Mouse (Mus musculus): ENCODE data around the gene Hoxa1. TPM values are rescaled to one million over a fixed set of nuclear protein-coding genes. Genes with fewer than 3 reads are reported as not detected.

Gene Hoxa1
- 0.71 and 0.77 TPM in 2 replicates for polyA plus RNA-seq (2016; fragmentation: Nextera tagmentation; extraction: Ambion mirVana)

DNA sequence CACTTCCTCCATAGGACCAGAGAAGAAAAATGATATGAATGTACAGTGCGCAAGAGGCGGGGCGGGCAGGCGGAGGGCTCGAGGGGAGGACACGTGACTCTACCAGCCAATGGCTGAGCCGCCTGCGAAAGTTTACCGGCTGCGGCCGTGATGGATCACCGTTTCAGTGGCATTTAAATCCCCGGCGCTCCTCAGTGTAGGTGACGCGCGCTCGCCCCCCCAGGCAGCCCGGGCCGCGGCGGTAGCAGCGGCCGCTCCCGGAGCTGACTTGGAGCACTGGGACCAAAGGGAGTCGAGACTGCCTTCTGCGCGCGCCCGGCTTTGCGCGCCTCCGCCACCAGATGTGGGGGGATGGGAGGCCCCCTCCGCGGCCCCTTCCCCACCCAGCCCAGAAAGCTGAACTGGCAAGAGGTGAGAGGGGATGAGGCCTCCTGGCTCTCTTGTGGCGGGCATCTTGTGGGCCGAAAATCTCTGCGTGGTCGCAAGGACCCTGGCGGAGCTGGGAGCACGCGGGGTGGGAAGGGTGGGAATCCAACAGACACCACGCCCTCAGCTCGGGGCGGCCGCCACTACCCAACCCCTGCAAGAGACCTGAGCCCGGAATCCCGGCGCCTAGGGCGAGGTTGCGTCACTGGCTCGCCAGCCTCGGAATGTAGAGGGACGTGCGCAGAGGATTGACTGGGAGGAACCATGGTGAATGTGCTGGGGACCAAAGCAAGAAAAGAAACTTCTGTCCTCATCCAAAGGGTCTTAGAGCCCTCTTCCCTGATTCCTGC is at the start of gene Hoxa1:
TSS of gene Hoxa1 (minus strand) at position 42 of the 776 bp plus-strand sequence.
- peak within 1 kb of the TSS; percentile 56 for H3K4me3 ChIP-seq
- no peaks in the 10 kb centered on the region for H3K36me3 ChIP-seq
- H3K9me3 ChIP-seq = no peaks in the 10 kb centered on the region
- ATAC-seq (ENCODE audit: insufficient number of reproducible peaks, insufficient read depth, low FRiP score, low TSS enrichment) = peak; percentile 62
- peak within 1 kb of the TSS; percentile 99 for H3K4me2 ChIP-seq (replicated peaks)
- peaks cover 93% of the 10 kb centered on the region for H3K27me3 ChIP-seq
- under 1% methylated on average over 55 of the region's 55 CpGs for WGBS
- H3K4me1 ChIP-seq = 0 out of 2 replicates have a peak, but pooled peaks cover 4% of the 10 kb centered on the region
- 0 out of 2 replicates have a peak within 1 kb of the TSS, but pooled peaks have one; percentile 26 for H3K27ac ChIP-seq
- H3K9ac ChIP-seq = peak within 1 kb of the TSS; percentile 48

DNA sequence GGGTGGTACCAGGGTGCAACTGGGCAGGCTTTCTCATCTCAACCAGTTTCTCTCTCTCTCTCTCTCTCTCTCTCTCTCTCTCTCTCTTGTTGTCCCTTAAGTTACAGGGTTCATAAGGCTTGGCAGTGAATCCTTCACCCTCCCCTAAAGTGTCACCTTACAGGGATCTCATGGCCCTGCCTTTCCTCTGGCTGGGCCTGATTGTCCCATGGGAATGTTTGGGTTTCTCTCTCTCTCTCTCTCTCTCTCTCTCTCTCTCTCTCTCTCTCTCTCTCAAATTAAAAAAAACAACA is 49.5 kb upstream of the Hoxa1 start:
- no peak overlapping the region for H3K4me2 ChIP-seq (replicated peaks)
- no peak overlapping the region for H3K27ac ChIP-seq
- ATAC-seq (ENCODE audit: insufficient number of reproducible peaks, insufficient read depth, low FRiP score, low TSS enrichment) = no peak
- H3K9me3 ChIP-seq = no peaks in the 10 kb centered on the region
- H3K36me3 ChIP-seq = no peaks in the 10 kb centered on the region
- no peak overlapping the region for H3K9ac ChIP-seq
- H3K27me3 ChIP-seq = peaks cover 99% of the 10 kb centered on the region
- H3K4me3 ChIP-seq = no peak overlapping the region
- 0 out of 2 replicates have a peak, but pooled peaks cover 9% of the 10 kb centered on the region for H3K4me1 ChIP-seq

DNA sequence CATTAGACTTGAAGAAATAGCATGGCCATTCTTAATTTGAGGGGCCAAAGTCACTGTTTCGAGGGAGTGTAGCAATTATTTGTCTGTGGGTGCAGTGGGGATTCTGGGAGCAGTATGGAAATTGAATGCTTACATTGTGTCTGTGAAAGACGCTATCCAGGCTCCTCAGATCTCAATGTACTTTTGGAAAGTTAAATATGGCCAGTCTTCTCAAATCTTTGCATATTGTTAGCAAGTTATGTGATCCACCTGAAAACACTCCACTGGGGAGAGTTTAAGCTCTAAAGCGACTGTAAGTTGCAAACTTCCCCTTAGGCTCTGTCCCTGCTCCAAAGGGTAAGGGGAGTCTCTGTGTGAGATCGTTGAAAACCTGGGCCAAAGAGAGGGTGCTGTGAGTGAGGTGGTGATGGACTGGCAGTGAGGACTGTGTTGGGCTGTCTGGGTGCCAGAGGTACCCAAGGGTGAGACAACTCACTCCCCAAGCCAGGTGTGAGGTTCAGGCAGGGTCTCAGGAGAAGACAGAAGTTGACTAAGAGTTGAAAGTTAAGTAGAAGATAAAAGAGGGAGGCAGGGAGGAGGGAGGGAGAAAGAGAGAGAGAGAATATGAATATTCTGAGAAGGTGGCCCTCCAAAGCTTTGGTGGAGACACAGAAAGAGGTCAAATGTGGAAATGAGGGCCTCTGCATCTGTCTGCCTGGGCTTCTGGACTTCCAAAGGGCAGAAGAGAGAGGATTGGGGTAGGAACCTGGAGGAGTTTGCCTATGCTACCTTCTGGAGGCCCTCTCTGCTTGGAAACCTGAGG is 49.0 kb upstream of the Hoxa1 start:
- Histone ChIP-seq H3K27me3 (peaks cover 98% of the 10 kb centered on the region), H3K4me3 (no peak overlapping the region), H3K36me3 (no peaks in the 10 kb centered on the region), H3K27ac (no peak overlapping the region), H3K9ac (no peak overlapping the region), H3K9me3 (no peaks in the 10 kb centered on the region), H3K4me2 (replicated peaks) (no peak overlapping the region), H3K4me1 (0 out of 2 replicates have a peak, but pooled peaks cover 9% of the 10 kb centered on the region)
- WGBS = 3% methylated on average over 4 of the region's 4 CpGs
- ATAC-seq (ENCODE audit: insufficient number of reproducible peaks, insufficient read depth, low FRiP score, low TSS enrichment) = no peak

DNA sequence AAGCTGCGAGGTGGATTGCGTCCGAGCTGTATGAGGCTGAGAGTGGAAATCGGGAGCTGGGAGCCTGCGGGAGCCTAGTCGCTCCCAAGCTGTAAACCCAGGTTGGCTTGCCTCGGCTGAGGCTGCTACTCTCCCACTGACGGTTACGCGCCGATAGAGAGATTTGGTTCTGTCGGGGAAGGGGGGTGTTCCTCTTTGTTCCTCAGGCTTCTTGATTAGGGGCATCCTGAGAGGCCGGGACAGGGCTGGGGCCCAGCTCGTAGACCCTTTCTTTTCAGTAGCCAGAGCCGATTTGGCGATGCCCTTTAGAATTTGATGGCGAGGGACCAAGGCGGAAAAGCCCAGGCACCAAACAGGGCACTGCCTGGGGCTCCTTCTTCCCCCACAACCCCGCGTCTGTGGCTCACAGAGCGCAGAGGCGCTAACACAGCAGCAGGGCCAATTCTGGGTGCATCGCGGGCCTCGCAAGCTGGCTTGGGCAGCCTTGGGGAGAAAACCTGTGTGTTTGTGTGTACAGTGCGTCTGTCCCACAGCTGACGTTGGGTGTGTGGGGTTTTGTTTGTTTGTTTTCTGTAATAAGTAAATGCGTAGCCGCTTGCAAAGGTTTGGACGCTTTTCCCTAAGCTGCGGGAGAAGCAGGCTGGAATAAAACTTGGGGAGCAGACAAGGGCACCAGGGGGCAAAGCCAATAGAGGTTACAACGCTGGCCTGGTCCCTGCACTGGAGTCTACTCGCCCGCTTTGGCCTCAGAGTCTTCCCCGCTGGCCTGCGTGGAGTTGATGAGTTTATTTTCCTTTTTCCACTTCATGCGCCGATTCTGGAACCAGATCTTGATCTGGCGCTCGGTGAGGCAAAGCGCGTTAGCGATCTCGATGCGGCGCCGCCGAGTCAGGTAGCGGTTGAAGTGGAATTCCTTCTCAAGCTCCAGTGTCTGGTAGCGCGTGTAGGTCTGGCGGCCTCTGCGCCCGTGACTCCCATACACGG is 47.8 kb upstream of the Hoxa1 start:
- peaks cover 92% of the 10 kb centered on the region for H3K27me3 ChIP-seq
- no peak overlapping the region for H3K27ac ChIP-seq
- no peak overlapping the region for H3K4me3 ChIP-seq
- H3K36me3 ChIP-seq = no peaks in the 10 kb centered on the region
- no peak overlapping the region for H3K9ac ChIP-seq
- WGBS = 1% methylated on average over 55 of the region's 55 CpGs
- ATAC-seq (ENCODE audit: insufficient number of reproducible peaks, insufficient read depth, low FRiP score, low TSS enrichment) = no peak
- 0 out of 2 replicates have a peak, but pooled peaks cover 9% of the 10 kb centered on the region for H3K4me1 ChIP-seq
- no peak overlapping the region for H3K4me2 ChIP-seq (replicated peaks)
- H3K9me3 ChIP-seq = no peaks in the 10 kb centered on the region

DNA sequence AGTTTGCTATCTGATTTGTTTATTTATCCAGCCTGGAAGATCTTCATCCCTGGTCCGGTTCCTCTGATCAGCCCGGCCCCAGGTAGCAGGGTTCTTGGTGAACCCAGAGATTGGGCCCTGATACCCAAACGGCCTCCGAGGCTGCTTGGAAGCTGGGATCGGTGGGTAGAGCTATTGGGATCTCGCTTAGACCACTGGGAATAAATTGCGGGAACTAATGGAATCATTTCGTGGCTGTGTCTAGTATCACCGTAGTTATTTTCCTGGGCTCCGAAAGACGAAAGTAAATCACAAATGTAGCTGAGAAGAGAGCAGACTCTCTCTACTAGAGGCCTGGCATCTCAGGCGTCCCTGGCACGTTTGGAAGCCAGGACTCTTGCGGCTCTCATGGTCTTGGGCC is 47.1 kb upstream of the Hoxa1 start:
- Histone ChIP-seq H3K9me3 (no peaks in the 10 kb centered on the region), H3K27ac (no peak overlapping the region), H3K36me3 (no peaks in the 10 kb centered on the region), H3K27me3 (peaks cover 93% of the 10 kb centered on the region), H3K9ac (no peak overlapping the region), H3K4me3 (no peak overlapping the region), H3K4me1 (0 out of 2 replicates have a peak, but pooled peaks cover 9% of the 10 kb centered on the region), H3K4me2 (replicated peaks) (no peak overlapping the region)
- no peak for ATAC-seq (ENCODE audit: insufficient number of reproducible peaks, insufficient read depth, low FRiP score, low TSS enrichment)
- 3% methylated on average over 14 of the region's 14 CpGs for WGBS

DNA sequence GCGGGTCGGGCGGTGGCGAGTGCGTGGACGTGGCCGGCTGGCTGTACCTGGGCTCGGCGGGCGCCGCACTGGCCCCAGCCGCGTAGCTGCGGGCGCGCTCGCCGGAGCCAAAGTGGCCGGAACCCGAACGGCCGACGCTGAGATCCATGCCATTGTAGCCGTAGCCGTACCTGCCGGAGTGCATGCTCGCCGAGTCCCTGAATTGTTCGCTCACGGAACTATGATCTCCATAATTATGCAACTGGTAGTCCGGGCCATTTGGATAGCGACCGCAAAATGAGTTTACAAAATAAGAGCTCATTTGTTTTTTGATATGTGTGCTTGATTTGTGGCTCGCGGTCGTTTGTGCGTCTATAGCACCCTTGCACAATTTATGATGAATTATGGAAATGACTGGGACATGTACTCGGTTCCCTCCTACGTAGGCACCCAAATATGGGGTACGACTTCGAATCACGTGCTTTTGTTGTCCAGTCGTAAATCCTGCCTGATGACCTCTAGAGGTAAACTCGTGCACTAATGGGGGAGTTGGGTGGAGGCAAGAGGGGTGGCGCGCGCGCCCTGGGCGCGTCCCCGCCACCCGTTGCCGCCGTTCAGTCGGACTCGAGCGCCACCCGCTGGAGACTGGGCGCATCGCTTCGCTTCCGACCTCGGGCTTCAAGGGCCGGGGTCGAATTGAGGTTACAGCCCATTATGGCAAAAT is 46.1 kb upstream of the Hoxa1 start, which contains the start of gene Hoxa5:
TSS of gene Hoxa5 (minus strand) at position 538 of the 703 bp plus-strand sequence.
- peak within 1 kb of the TSS; percentile 41 for H3K4me2 ChIP-seq (replicated peaks)
- peak within 1 kb of the TSS; percentile 17 for H3K4me3 ChIP-seq
- H3K9ac ChIP-seq = no peak within 1 kb of the TSS
- no peaks in the 10 kb centered on the region for H3K9me3 ChIP-seq
- peaks cover 93% of the 10 kb centered on the region for H3K27me3 ChIP-seq
- no peak within 1 kb of the TSS for H3K27ac ChIP-seq
- 0 out of 2 replicates have a peak, but pooled peaks cover 9% of the 10 kb centered on the region for H3K4me1 ChIP-seq
- H3K36me3 ChIP-seq = no peaks in the 10 kb centered on the region
- ATAC-seq (ENCODE audit: insufficient number of reproducible peaks, insufficient read depth, low FRiP score, low TSS enrichment) = no peak
- under 1% methylated on average over 65 of the region's 65 CpGs for WGBS

DNA sequence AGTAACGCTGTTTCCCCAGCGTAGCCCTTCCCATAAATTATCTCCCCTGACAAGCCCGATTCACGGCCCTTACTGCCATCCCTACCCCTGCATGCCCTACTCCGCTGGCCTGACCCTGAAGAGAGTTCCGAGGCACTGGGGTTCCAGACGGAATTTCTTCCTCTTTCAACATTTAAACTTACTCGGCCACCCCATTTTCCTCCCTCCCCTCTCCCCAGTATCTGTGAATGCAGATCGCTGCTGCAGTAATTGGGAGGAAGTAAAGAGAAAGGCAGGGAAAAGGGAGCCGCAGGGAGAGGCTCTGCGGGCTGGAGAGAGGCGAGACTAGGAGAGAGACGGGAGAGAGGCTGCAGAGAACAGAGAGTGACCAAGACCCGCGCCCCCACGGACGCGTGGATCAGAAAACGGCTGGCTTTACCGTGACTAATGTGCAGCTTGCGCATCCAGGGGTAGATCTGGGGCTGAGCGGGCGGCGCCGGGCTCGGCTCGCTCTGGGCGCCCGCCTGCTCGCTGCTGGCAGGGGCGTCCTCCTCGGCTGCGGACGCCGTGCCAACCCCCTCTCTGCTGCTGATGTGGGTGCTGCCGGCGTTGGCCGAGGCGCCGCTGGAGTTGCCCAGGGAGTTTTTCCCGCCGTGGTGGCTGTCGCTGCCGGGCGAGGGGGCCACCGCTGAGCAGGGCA is 45.4 kb upstream of the Hoxa1 start:
- no peak overlapping the region for H3K9ac ChIP-seq
- H3K27ac ChIP-seq = no peak overlapping the region
- no peaks in the 10 kb centered on the region for H3K36me3 ChIP-seq
- peak overlapping the region; percentile 17 for H3K4me3 ChIP-seq
- peaks cover 92% of the 10 kb centered on the region for H3K27me3 ChIP-seq
- WGBS = under 1% methylated on average over 42 of the region's 46 CpGs
- H3K4me1 ChIP-seq = 0 out of 2 replicates have a peak, but pooled peaks cover 9% of the 10 kb centered on the region
- no peaks in the 10 kb centered on the region for H3K9me3 ChIP-seq
- H3K4me2 ChIP-seq (replicated peaks) = peak overlapping the region; percentile 41
- ATAC-seq (ENCODE audit: insufficient number of reproducible peaks, insufficient read depth, low FRiP score, low TSS enrichment) = no peak

DNA sequence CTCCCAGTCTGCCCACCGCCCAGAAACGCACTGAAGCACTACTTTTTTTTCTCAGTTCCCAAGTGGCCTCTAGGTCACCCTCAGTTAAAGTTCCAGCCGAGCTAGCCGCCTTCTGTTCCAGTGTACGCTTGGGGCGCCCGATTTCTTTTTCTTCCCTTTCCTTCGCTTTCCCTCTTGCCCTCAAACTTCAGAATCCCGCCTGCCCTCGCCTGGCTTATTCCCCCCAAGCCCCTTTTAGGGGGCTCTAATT is 44.9 kb upstream of the Hoxa1 start:
- no peak overlapping the region; the same call in 1 of the 2 replicates for H3K4me3 ChIP-seq

DNA sequence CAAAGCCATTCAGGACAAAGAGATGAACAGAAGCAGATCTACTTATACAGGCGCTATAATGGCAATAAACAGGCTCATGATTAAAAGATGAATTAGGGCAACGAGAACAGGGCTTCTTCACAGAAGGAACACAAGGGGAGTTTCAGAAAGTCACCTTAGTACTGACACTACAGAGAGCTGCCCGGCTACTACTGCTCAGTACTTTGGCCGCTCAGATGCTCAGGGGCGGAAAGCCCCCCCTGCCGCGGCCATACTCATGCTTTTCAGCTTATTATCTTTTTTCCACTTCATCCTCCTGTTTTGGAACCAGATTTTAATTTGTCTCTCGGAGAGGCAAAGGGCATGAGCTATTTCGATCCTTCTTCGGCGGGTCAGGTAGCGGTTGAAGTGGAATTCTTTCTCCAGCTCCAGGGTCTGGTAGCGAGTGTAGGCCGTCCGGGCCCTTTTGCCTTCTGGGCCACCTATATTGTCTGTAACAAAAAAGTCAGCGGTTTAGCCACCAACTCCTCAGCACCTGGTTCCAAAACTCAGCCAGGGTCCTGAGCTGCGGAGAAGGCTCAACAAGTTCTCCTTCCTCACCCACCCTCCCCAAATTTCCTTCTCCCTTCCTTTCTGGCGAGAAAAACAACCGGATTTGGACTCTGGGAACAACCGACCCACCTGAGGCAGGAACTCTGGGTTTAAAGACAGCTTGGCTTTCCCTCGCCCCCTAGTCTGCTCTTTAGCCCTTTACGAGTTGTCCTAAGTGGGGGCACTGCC is 44.4 kb upstream of the Hoxa1 start:
- Histone ChIP-seq H3K4me1 (0 out of 2 replicates have a peak, but pooled peaks cover 9% of the 10 kb centered on the region), H3K4me2 (replicated peaks) (no peak overlapping the region), H3K4me3 (no peak overlapping the region), H3K27me3 (peaks cover 92% of the 10 kb centered on the region), H3K9me3 (no peaks in the 10 kb centered on the region), H3K9ac (no peak overlapping the region), H3K36me3 (no peaks in the 10 kb centered on the region), H3K27ac (no peak overlapping the region)
- ATAC-seq (ENCODE audit: insufficient number of reproducible peaks, insufficient read depth, low FRiP score, low TSS enrichment) = no peak
- WGBS = 1% methylated on average over 22 of the region's 22 CpGs

More for the DNA sequence above, 44.9 kb upstream of the Hoxa1 start:
- Histone ChIP-seq H3K9me3 (no peaks in the 10 kb centered on the region), H3K27ac (no peak overlapping the region), H3K9ac (no peak overlapping the region), H3K4me2 (replicated peaks) (no peak overlapping the region), H3K27me3 (peaks cover 92% of the 10 kb centered on the region), H3K36me3 (no peaks in the 10 kb centered on the region), H3K4me1 (0 out of 2 replicates have a peak, but pooled peaks cover 9% of the 10 kb centered on the region)
- 2% methylated on average over 10 of the region's 10 CpGs for WGBS
- ATAC-seq (ENCODE audit: insufficient number of reproducible peaks, insufficient read depth, low FRiP score, low TSS enrichment) = no peak

DNA sequence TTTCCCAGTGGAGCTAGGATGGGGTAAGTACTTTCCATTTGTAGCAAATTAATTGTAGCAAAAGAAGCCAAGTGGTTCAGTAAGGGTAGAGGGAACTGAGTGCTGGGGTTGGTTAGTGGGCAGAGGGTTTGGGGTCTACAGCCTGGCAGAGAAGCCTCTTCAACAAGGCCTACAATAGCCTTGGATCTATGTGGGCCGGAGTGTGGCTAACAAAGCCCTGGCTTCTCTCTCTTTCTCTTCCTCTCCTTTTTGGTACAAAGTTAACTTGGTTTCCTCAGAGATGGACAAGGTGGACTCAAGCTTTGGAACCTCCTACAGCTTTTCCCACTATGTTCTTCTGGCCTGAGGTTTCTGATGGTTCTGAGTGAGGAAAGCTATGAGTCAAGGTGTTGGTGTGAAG is 43.2 kb upstream of the Hoxa1 start:
- 13% methylated on average over 1 of the region's 1 CpGs for WGBS
- Histone ChIP-seq H3K27me3 (peaks cover 92% of the 10 kb centered on the region), H3K4me2 (replicated peaks) (no peak overlapping the region), H3K9ac (no peak overlapping the region), H3K9me3 (no peaks in the 10 kb centered on the region), H3K4me3 (no peak overlapping the region), H3K36me3 (no peaks in the 10 kb centered on the region), H3K4me1 (0 out of 2 replicates have a peak, but pooled peaks cover 9% of the 10 kb centered on the region), H3K27ac (no peak overlapping the region)
- no peak for ATAC-seq (ENCODE audit: insufficient number of reproducible peaks, insufficient read depth, low FRiP score, low TSS enrichment)
